Mouse (Mus musculus) telencephalon, adult 2 months (tissue): ENCODE data around the gene AU022252.

Experiments
- DNase-seq: peaks from one replicate; pipeline ENCODE4 v3.0.0-alpha.2; 2011; ENCODE audit warnings: low read depth, low spot score

The AU022252 gene

GRCm38 (mm10) chr4:119189392-119189791 lies 43.1 kb downstream of the AU022252 start:
- no peak for DNase-seq

- DNase-seq, result no peak
Measured at GRCm38 (mm10) chr4:119188060-119188785, 44.3 kb downstream of the AU022252 start.

DNA sequence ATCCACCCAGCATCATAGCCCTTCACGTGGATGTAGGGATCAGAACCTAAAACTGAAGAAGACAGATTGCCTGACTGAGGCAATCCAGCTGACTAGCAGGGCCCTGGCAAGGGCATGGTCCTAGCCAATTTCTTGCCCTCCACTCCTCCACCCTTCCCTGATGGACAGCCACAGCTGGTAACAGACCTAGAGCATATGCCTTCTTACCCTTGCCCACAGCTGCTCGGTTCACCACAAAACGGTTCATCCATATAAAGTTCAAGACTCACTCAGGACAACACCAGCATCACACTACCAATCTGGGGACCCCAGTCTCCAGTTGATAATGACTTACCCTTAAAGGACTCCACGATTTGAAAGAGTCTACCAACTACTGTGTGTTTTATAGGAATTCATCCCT lies 46.7 kb downstream of the AU022252 start:
- no peak for DNase-seq

- no peak for DNase-seq
Measured at GRCm38 (mm10) chr4:119183525-119183924, 49.0 kb downstream of the AU022252 start.

- no peak for DNase-seq
Measured at GRCm38 (mm10) chr4:119181456-119181855, 51.1 kb downstream of the AU022252 start.

- no peak for DNase-seq
Measured at GRCm38 (mm10) chr4:119180133-119180707, 52.3 kb downstream of the AU022252 start.

DNA sequence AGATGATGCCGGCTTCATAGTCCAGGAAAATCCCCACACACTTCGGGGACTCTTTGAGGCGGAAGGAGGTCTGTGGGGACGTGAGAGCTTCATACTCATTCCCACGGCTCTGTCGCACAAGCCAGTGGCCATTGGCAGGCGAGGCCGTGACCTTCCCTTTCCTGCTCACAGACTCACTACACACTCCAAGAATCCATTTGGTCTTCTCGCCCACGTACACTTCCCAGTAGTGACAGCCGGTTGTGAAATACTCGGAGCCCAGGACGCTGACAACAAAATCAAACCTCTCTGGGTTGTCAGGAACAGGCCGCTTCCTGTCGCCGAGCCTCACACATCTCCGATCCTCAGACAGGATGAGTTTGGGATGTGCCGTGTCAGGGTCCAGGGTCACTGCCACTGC lies 54.2 kb downstream of the AU022252 start:
- DNase-seq, result no peak

DNA sequence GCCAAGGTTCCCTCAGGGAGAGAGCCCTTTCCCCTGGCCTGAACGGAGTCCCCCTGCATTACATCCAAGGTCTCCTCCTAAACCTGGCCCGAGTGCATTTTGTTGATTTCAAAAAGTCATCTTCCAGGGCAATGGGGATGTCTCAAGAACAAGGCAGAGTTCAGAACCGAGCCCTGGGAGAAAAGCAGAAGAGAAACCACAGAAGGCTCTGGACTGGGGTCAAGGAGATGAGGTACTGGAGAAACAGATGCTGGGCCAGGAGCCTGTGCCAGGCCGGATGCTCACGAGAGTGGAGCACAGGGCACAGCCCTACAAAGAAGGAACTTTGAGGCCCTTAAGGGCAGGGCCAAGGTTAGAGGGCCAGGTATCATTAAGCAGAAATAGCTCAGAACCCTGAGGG lies 54.8 kb downstream of the AU022252 start:
- DNase-seq, result no peak

GRCm38 (mm10) chr4:119173851-119174453 lies 58.6 kb downstream of the AU022252 start, which contains the start of gene Zfp691:
Gene Zfp691 (minus strand): TSS chr4:119174195.
- DNase-seq, result peak; percentile 98

DNA sequence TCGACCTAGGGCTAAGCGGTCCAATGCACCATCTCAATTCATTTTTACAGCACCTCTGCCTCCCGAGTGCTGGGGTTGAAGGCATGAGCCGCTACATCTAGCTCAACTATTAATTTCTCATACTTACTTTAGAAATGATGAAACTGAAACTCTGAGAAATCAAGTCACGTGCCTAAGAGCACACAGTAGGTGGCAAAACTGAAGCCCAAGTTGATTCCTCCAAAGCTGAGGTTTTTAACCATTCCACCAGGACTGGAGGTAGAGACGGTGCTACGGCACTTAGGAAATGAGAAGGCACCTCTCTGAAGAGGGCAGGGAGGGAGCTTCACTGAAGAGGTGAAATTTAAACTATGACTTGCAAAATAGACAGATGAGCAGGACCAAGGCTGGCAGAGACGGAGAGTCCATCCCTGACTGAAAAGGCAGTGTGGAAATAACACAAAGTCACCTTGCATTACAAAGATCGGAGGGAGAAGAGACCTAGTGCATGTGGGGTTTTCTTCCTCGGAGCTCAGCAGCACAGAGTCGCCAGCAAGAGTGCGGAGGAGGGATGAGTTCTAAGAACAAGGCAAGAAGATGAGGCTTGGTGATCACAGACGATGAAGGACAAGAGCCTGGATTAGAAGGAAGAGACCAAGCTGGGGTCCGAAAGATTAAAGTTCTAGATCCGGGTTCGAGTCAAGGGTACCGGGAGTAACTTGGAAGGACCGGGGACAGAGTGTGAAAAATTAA lies 59.4 kb downstream of the AU022252 start:
- DNase-seq, result no peak

DNA sequence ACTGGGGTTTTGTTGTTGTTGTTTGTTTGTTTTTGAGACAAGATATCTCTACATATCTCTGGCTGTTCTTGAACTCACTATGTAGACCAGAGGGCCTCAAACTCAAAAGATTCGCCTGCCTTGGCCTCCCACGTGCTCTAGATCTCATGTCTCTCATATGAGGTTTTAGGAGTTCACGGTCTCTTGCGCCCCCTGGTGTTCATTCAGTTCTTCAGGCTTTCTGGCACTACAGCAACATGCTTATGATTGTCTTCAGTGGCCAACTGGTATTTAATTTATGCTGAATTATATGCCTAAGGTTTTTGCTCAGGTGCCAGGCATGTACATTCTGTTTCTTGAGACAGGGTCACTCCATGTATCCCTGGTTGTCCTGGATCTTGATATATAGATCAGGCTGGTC lies 64.8 kb downstream of the AU022252 start:
- peak; percentile 66 for DNase-seq

DNA sequence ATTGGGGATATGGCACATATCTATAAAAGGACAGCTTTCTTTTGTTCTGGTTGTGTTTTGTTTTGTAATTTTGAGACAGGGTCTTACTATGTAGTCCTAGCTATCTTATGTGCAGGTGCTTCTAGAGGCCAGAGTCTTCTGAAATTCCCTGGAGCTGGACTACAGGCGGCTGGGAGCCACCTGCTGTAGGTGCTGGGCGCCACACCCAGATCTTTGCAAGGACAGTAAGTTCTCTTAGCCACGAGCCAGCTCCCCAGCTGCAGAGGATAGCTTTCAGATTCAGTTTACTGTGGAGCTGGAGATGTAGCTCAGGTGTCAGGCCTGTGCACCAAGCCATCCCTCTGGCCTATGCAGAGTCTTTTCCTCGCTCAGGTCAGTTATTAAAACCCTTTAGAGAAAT lies 65.4 kb downstream of the AU022252 start:
- no peak for DNase-seq

DNA sequence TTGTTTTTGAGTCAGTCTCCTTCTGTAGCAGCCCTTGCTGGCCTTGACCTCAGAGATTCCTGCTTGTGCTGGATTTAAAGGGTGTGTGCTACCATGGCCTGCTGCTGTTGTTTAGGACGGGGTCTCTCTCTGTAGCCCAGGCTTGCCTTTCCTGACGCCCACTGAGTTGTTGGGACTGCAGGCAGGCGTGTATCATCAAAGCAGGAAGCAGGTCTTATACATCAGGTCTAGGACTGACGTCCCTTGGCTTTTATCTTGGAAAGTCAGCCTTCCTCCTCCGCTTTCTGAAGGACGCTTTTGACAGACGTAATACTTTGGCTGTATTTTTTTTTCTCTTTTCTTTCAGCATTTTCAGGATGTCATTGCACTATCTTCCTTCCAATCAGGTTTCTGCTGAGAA lies 66.6 kb downstream of the AU022252 start:
- no peak for DNase-seq

- no peak for DNase-seq
Measured at GRCm38 (mm10) chr4:119162990-119163389, 69.5 kb downstream of the AU022252 start.

- DNase-seq, result no peak
Measured at GRCm38 (mm10) chr4:119161358-119161757, 71.2 kb downstream of the AU022252 start.

GRCm38 (mm10) chr4:119157891-119158290 lies 74.6 kb downstream of the AU022252 start:
- DNase-seq, result no peak

- no peak for DNase-seq
Measured at GRCm38 (mm10) chr4:119157186-119157585, 75.3 kb downstream of the AU022252 start.
